Mouse (Mus musculus) 3T3-L1 (cell line): ENCODE measurements around the gene Cdk8.

Experiments
- DNase-seq: peaks from one replicate; pipeline ENCODE4 v3.0.0-alpha.2; 2015; ENCODE audit warnings: low read depth, low spot score

The Cdk8 gene

DNA sequence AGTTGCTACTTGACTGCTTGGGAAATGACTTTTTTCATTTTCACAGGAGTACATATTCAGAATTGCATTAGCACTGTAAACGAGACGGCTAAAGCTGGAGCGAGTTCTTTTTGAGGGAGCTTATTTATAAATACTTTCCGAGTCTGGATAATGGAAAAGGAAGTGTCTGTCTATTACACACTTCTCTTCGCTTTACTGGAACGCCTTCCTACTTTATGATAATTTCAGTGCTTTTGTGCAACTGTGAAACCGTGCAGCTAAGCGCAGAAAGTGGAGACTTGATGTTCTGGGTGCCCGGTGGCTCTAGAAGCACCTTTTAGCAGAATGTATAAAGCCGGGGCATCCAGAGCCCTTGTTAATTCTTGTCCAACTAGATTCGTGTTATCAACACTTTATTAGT lies 1.8 kb downstream of the Cdk8 start:
- no peak for DNase-seq

DNA sequence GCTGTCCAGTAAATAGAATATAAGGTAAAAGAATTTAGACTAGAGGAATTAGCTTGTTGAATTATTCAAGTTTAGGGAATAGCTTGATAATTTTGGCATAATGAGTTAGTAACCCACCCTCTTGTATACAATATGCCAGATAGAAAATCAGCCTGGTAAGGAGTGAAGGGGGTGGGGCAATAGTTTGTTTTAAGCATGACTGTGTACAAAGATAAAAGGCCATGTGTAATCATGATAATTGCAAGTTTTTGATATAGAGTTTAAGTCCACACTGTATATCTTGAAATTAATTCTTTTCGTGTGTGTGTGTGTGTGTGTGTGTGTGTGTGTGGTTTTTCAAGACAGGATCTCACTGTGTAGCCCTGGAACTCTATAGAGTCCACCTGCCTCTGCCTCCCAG lies 3.3 kb downstream of the Cdk8 start:
- no peak for DNase-seq

DNA sequence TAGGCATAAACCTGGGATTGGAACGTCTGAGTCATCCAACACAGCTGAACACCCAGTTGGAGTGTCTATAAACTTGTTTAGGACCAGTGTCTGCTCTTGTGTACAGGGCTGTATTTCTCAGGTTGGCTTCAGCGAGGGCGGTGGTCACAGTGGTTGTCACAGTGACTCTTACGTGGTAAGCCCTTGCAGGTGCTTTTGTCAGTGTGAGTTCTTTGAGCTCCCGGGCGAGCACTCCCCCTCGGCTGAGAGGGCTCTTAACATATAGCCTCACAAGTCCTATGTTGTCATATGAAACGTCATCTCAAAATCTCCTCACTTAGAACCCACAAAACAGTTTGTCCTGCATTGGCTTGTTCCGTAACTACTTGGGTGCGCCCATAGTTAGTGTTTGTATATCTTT lies 7.2 kb downstream of the Cdk8 start:
- peak; percentile 29 for DNase-seq

DNA sequence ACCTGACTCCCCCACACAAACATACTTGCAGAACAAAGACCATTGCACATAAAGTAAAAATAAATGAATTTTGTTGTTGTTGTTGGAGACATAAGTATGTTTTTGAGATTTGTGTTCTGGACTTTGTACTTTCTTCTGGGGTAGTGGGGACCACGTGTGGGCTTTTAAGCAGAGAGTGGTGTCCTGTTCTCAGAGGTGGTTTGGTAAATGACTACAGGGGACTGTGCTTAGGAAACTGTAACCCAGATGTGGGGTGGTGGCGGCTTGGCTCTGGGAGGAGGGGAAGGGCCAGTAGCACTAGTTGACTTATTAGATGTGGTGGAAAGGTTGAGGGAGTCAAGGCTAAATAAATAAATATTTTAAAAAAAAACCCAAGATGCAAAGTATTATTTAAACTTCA lies 9.7 kb downstream of the Cdk8 start:
- no peak for DNase-seq

DNA sequence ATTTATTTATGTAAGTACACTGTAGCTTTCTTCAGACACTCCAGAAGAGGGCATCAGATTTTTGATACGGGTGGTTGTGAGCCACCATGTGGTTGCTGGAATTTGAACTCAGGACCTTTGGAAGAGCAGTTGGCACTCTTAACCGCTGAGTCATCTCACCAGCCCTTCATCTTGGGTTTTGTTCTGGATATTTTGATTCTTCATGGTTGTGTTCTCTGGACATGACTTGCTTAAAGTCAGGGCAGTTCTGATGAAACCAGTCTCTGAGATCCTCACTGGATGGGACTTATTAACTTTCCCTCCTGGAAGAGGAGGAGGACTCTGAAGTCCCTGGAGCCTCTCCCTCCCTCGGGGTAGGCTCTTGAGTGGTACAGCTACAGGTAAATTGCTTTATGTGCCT lies 10.2 kb downstream of the Cdk8 start:
- peak; percentile 82 for DNase-seq

DNA sequence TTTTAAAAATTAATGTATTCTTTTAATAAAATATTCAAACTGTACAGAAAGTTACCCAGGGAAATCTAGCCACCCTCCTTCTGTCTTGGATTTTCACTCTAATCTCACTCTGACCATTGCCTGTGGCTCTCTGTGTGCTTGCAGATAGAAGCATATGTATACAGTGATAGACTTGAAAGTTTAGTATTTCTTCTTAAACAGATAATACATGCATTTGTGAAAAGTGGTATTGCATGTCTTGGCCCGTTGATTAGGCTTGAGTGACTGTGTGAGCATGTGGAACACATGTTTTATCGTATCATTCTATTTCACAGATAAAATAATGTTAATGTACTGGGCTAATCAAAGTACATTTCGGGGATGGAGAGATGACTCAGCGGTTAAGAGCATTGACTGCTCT lies 14.2 kb downstream of the Cdk8 start:
- DNase-seq, result no peak

DNA sequence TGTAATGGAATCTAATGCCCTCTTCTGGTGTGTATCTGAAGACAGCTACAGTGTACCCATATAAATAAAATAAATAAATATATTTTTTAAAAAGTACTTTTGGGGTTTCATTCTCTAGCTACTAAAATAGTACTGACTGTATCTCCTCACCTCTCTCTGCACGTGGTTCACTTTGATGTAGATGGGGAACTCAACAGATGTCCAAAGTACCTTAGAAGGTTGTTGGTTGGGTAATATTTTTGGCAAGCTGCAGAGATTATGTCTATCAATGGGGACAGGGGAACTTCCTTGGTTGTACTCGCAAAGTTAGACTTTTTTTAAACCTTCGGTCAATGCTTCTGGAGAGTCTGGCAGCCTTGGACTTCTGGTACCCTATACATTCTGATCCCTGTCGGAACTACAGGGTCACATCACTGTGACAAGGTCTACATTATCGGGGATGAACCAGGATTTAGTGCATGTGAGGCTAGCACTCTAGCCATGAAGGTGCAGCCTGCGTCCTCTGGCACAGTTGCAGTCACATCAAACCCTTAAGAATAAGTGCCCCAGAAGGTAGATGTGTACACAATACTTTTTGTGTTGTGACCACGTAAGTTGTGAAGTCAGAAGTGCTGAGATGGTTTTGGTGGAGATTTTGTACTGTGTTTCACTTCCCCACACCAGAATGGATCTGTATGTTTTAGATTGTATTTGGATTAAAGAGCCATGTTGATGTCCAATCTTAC lies 14.8 kb downstream of the Cdk8 start:
- no peak for DNase-seq

DNA sequence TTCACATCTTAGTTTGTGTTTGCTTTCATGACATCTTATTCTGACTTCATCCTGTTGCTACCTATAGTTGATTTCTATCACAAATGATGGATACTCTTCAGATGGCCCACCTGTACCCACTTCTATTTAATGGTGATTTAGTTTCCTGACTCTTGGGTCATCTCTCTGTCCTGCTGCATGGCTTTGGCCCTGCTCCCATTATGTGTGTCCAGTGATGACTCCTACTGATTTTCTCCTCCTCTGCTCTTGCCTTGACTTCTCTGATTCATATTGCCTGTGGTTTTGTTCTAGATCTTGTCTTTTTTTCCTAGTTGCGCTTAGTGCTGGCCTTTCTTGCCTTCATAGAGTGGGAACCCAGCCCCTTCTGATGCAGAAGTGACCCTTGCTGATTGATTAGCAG lies 15.4 kb downstream of the Cdk8 start:
- DNase-seq, result peak; percentile 21

DNA sequence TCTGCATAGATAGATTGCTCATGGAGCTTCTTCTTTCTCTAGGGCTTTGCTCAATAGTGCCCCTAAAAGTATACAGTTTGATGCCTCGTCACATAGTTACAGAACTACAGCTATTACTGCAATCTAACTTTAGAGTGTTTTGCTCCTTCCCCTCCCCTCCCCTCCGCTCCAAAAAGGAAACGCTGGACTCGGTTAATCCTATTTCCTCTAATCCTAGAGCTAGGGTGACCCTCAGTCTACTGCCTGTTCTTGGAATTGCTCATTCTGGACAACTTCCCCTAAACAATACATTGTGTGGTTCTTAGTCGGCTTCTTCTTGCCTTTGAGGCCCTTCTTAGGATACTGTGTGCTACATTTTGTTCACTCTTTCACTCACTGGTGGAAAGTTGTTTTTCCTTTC lies 16.7 kb downstream of the Cdk8 start:
- DNase-seq, result no peak

DNA sequence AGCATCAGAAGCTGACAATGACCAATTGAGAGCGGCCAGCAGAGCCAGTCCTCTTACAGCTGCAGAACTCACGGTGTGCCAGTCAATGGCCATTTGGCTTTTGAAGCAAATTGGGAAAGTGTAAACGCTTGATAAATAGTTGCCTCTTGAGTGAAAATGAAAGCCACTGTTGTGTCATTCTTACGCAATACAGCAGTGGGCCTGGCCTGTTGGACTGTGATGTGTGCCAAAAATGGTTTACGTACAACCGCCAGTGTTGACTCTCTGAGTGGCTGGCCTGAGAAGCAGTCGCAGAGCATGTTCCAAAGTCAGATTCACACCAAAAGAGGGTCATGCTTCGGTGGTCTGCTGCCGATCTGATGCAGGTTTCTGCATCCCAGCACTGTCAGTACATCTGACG lies 17.7 kb downstream of the Cdk8 start:
- peak; percentile 47 for DNase-seq

DNA sequence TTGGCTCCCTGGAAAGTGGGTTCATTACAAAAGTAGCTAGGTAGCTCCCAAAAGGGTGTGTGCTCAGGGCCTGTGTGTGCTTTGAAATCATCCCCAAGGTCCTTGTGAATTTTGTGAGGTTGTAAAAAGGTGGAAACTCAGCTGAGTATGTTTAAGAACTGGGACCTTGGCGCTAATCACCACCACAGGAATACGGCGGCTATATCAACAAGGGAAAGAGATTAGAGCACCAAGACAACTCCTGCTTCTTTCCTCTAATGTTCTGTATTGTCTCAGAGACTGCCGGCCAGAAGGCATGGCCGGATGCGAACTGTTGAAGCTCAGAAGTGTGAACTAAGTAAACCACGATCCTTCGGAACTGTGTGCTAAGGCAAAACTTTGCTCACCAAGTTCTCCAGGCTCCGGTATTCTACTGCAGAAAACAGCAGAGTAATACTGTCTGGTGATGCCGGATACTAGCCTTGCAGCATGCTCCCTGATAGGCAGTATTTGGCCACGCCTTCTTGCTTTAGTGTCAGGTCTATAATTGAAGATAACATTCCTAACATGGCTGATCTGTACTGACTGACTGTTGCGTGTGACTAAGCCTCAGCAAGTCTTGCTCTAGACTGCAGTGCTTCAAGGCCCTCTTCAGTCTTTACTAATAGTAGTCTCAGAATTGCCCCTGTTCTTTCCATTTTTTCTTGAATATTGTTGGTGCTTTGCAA lies 19.5 kb downstream of the Cdk8 start:
- DNase-seq, result no peak

DNA sequence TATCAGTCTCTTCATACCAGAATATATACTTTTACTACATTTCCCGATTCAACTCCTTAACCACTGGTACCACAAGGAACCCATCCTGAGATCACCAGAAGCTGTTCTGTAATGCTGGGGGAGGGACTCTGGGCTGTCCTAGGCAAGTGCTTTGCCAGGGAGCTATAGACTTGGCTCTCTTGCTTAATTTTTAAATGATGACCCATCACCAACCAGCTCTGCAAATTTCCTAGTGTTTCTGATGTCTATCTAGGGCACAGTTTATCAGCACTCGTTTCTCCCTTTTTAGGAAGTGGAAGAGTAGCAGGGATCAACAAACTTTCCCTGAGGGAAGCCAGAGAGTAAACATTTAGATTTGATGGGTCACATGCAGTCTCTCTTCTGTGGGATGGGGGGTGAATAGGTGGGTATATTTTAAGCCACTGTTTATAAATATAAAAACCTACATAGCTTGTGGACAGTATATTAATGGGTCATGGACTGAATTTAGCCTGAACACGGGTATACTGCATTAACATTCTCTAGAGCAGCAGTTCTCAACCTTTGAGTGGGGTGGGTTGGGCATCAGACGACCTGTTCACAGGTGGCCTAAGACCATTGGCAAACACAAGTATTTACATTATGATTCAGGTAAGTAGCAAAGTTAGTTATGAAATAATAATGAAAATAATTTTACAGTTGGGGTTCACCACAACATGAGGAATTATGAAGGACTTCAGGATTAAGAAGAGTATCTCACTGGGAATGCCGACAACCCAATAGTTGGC lies 20.8 kb downstream of the Cdk8 start:
- peak; percentile 39 for DNase-seq

DNA sequence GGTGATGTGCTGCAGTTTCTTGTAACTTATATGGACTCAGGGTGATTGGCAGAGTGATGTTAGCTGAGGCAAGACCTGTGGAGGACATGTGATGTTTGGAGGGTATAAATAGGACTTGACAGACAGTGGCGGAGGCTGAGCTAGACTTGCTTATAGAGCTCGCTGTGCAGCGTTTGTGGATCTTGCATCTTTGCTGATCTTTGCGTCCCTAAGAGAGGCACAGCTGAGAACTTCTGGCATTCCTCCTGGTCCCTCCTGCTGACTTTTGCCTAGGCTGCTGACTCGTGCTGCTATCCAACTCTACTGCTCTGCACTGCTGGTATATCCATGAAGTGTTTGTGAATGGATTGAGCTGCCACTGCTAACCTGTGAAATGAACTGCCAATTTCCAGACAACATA lies 22.6 kb downstream of the Cdk8 start:
- DNase-seq, result no peak

DNA sequence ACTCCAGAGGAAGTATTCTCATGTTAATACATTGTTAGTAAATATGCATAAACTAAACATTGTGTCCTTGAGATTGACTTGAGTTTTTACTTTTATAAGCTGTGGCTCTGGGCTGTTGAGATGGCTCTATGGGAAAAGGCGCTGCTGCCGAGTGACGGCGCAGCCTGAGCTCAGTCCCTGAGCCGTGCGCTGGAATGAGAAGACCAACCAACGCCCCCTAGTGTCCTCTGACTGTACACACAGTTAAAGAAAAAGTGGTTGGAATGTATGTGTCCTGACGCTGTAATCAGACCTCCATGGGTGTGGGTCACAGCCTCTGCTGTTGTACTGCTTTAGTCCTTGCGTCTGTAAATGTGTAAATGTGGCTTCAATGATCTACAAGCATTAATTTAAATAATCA lies 29.0 kb downstream of the Cdk8 start:
- no peak for DNase-seq

DNA sequence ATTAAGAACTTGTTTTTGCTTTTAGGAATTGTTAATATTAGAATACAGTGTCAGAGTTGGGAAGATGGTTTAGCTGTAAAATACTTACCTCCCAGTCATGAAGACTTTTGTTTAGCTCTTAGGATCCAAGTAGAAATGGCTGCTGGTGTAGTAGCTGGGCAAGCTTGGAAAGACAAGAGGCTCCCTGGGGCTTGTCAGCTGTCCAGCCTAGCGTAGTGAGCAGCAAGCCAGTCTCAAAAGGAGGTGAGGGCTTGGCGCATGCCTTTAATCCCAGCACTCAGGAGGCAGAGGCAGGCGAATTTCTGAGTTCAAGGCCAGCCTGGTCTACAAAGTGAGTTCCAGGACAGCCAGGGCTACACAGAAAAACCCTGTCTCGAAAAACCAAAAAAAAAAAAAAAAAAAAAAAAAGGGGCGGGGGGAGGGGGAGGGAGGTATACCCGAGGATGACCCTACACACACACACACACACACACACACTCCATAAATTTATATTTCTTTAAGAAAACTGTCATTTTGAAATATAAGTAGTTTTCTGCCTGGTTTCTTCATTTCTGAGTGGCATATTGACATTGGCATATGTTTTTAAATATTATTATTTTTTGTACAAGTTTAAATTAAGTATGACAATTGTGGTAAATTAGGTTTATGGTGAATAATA lies 35.0 kb downstream of the Cdk8 start:
- DNase-seq, result no peak

DNA sequence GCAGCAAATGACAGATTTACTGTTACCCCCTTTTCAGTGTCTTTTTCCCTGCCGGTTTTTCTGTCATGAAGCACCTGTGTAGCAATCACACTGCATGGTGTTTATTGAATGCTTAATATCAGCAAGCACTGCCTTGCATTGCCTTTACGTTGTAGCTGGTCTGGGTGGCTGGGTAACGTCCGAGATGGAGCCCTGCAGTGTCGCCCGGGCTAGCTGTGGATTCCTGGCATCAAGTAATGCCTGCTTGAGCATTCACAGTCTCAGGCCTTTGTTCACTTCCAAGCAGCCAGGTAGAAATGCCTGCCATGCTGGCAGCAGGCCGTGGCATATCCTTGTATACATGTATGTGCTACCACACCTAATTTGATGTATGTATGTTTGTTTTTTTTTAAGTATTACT lies 36.7 kb downstream of the Cdk8 start:
- DNase-seq, result no peak

DNA sequence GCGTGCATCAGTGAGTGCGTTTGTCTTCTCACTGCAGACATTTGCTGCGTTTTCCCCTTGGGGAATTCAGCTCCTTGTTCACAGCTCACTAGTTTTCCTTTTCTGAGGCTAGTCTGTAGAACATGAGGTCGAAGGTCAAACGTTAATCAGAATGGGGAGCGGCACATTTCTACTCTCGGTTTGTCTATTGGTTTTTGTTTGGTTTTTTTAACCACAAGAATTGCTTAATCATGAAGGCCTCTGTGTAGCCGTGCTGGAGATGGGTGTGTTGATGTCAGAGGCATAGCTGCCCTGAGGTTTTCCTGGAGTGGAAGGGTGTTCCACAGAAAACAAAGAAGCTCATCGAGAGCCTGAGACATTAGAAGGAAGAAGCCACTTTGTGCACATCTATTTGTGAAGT lies 39.6 kb downstream of the Cdk8 start:
- DNase-seq, result peak; percentile 67

DNA sequence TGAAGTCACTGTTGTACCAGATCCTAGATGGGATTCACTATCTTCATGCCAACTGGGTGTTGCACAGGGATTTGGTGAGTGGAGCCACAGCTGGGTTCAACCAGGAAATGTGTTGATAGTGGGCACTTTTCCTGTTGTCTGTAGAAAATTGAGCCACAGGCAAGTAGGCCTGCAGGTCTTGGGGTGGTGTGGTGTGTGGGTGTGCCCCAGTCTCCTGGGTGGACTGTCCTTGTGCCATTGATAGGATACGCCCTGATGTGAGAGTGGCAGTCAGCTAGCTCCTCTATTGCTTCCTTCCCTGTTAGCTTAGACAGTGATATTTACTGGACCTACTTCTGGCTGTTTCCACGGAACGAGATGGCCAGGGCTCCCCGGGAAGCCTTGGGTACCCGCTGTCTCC lies 40.6 kb downstream of the Cdk8 start:
- no peak for DNase-seq

DNA sequence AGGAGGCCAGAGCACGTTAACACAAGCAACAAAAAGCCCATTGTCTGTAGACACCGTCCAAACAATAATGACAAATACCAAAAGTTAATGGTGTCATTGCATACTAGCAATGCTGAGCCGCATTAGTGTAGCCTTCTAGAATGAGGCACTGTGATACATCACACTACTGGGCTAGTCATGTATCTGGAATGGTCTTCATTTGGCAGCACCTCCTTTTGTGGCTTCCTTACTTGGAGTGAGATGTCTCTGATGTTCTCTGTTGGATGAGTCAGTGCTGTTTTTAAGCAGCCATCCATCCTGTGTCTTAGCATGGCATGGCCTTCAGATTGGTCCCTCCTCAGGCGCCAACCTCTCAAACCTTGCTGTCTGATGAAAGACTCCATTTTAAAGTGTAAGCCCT lies 42.1 kb downstream of the Cdk8 start:
- DNase-seq, result peak; percentile 92

DNA sequence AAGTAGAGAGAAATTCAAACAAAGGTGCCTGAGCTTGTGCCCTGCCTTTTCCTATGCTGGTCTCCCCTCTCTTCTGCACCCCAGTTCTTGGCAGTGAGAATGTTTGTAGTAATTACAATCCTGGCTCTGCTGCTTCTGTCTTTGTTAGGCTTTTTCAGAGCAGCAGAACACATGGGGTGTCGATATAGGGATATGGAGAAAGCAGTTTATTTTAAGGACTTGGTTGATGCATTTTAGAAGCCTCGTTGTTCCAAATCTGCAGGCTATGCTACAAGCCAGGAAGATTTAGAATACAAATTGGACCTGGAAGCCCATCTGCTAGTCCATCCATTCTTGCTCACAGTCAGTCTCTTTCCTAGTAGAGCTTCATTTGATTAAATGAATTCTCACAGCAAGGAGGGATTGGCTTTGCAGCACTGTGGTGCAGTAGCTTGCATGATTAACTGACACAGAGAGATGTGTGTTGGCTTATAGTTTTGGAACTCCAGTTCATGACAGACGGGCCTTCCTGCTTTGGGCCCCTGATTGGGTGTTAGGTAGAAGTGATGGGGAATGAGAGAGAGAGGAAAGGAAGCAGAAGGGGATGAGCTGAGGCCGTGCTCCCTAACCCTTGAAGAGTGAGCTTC lies 43.5 kb downstream of the Cdk8 start:
- no peak for DNase-seq

DNA sequence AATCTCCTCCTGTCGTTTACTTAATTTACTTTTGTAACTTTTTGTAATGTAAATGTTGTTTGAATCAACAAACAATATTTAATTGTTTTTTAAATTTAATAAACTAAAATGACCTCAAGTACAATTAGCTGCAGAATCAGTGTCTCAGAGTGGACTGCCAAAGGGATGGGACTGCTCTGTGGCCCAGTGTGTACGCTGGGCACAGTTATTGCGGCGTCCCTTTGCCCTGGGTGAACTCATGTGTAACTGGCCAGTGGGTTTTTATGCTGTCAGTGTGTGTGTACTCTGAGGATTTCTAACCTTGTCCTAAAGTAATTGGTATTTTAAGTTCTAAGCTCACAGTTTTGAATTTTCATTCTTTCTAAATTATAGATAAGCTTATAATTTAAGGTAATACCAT lies 46.5 kb downstream of the Cdk8 start:
- DNase-seq, result no peak

DNA sequence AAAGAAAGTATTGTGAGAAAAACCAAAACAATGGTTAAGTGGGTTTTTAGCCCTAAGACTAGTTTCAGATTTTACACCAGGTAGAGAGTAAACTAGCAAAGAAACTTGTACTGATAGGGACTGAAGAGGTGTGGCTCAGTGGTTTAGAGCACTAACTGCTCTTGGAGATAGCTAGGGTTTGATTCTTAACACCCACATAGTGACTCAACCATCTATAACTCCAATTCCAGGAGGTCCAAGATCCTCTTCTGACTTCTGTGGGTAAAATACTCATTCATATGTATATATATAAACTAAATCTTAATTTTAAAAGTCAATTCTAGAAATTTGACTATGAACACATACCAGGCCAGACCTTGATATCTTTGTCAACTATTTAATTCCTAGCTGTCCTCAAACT lies 49.0 kb downstream of the Cdk8 start:
- no peak for DNase-seq
